Mouse (Mus musculus): ENCODE data around the gene Rbbp4.

GRCm38 (mm10) chr4:129354236-129354635 is 19.1 kb upstream of the Rbbp4 start:
- no peak for TF ChIP-seq POLR2AphosphoS5 (IDR thresholded peaks at IDR 0.05; ENCODE audit: borderline replicate concordance, low read depth, low read length)
- TF ChIP-seq ETS1 (IDR thresholded peaks at IDR 0.05; ENCODE audit: low read depth, low read length): no peak
- TF ChIP-seq GATA1 (IDR thresholded peaks at IDR 0.05; ENCODE audit: low read depth, low read length): no peak
- TF ChIP-seq TAL1 (IDR thresholded peaks at IDR 0.05; ENCODE audit: low read length): no peak
- no peak for TF ChIP-seq TBP (IDR thresholded peaks at IDR 0.05; ENCODE audit: low read depth, low read length)
- no peak for TF ChIP-seq BHLHE40 (IDR thresholded peaks at IDR 0.05; ENCODE audit: borderline replicate concordance, low read depth, low read length)
- TF ChIP-seq TCF12 (IDR thresholded peaks at IDR 0.05; ENCODE audit: low read depth, low read length): no peak
- no peak for TF ChIP-seq RAD21 (IDR thresholded peaks at IDR 0.05; ENCODE audit: low read depth, low read length)
- TF ChIP-seq ZNF384 (IDR thresholded peaks at IDR 0.05; ENCODE audit: low read depth, low read length): no peak

Measured in MEL (cell line).